Mouse (Mus musculus): ENCODE data around the gene Gm7879. TPM values are rescaled to one million over a fixed set of nuclear protein-coding genes. Genes with fewer than 3 reads are reported as not detected.
A peak's percentile ranks its signal among the peaks of the same experiment; 100 is the strongest.
"Not testable (repeated sequence)": the region's sequence is repeated elsewhere in the genome, so short reads cannot be mapped to it uniquely, and the experiment has no call there.

Gene Gm7879
- total RNA-seq (2021): 1 to 10 TPM; 6.4 to 8.6 TPM
- 0.45 and 0.76 TPM in 2 replicates for polyA plus RNA-seq (2012; rRNA removed)
- long read RNA-seq, partial matches to known transcripts: 0 of 2 reads
- long read RNA-seq, other reads (novel, unspliced or antisense): 0 of 2 reads

DNA sequence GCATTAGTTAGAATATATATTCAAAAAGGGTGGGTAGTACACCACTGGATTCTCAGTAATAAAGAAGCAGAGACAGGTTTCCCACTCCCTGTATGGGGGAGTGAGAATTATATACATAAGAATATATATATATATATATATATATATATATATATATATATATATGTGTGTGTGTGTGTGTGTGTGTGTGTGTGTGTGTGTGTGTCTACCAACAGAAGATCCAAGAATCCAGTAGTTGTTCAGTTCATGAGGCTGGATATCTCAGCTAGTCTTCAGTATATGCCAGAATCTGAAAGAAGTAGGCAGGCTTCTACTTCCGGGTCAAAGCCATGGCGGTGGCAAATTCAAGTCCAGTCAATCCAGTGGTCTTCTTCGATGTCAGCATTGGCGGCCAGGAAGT, at the start of gene Gm7879:
Gene Gm7879 (plus strand): TSS at position 301 of the 400 bp plus-strand sequence.
- 98% methylated on average over 4 of the region's 4 CpGs for WGBS
- H3K36me3 ChIP-seq (ENCODE audit: control insufficient read depth, insufficient read depth, low read length); H3K27me3 ChIP-seq (ENCODE audit: control insufficient read depth, insufficient read depth, low read length); H3K27ac ChIP-seq; H3K4me3 ChIP-seq; intact Hi-C loops (cut with DNase I); H3K79me2 ChIP-seq (replicated peaks; ENCODE audit: control insufficient read depth, insufficient read depth, low read length); H3K4me1 ChIP-seq (ENCODE audit: control insufficient read depth, insufficient read depth, low read length); H3K9ac ChIP-seq (ENCODE audit: low read depth, low read length); DNase-seq: not testable (repeated sequence)

DNA sequence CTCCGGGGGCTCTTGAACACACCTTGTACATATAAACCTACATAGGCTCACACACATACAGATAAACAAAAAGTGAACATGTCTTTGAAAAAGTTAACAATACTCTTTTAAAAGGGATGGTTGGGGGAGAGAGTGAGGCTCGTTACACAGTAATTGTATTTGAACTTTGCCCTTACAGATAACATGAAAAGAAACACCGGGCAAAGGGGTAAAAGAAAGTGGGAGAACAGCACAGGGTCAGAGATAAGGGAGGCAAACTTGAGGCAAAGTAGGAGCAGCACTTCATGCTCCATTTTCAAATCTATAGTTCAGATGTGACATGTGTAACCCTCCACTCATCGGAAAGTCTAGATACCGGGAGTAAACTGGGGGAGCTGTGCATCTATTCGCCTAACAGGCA, 49.3 kb upstream of the Gm7879 start:
- Histone ChIP-seq H3K9ac (ENCODE audit: low read depth, low read length) (no peak overlapping the region), H3K4me3 (no peak overlapping the region), H3K36me3 (ENCODE audit: control insufficient read depth, insufficient read depth, low read length) (no peaks in the 10 kb centered on the region), H3K4me1 (ENCODE audit: control insufficient read depth, insufficient read depth, low read length) (no peaks in the 10 kb centered on the region; the same call in 1 of the 2 replicates), H3K27ac (no peak overlapping the region), H3K27me3 (ENCODE audit: control insufficient read depth, insufficient read depth, low read length) (no peaks in the 10 kb centered on the region), H3K79me2 (replicated peaks; ENCODE audit: control insufficient read depth, insufficient read depth, low read length) (no peaks in the 10 kb centered on the region)
- 62% methylated on average over 6 of the region's 6 CpGs for WGBS
- intact Hi-C loops (cut with DNase I): loop anchor here (2.0 kb wide), 1 partner anchor 19 kb away; no protein-coding TSS in a partner anchor
- TF ChIP-seq EP300 (IDR thresholded peaks at IDR 0.05; ENCODE audit: insufficient read depth, low read depth, low read length) (no peak), CTCF (IDR thresholded peaks at IDR 0.05) (no peak), POLR2A (IDR thresholded peaks at IDR 0.05; ENCODE audit: insufficient read depth, low read depth, low read length) (no peak)
- no peak for DNase-seq

- H3K4me1 ChIP-seq (ENCODE audit: control insufficient read depth, insufficient read depth, low read length): no peaks in the 10 kb centered on the region; the same call in 1 of the 2 replicates
- no peaks in the 10 kb centered on the region for H3K79me2 ChIP-seq (replicated peaks; ENCODE audit: control insufficient read depth, insufficient read depth, low read length)
- DNase-seq: no peak
- no peak for TF ChIP-seq POLR2A (IDR thresholded peaks at IDR 0.05; ENCODE audit: insufficient read depth, low read depth, low read length)
- TF ChIP-seq EP300 (IDR thresholded peaks at IDR 0.05; ENCODE audit: insufficient read depth, low read depth, low read length): peak; percentile 55; the same call in 1 of the 2 replicates
- no peak overlapping the region for H3K9ac ChIP-seq (ENCODE audit: low read depth, low read length)
- no peaks in the 10 kb centered on the region for H3K27me3 ChIP-seq (ENCODE audit: control insufficient read depth, insufficient read depth, low read length)
- peak overlapping the region; percentile 57 for H3K27ac ChIP-seq
- intact Hi-C loops (cut with DNase I): loop anchor here (2.0 kb wide), 1 partner anchor 21 kb away; no protein-coding TSS in a partner anchor
- no peak overlapping the region for H3K4me3 ChIP-seq
- WGBS: 23% methylated on average over 2 of the region's 2 CpGs
- no peaks in the 10 kb centered on the region for H3K36me3 ChIP-seq (ENCODE audit: control insufficient read depth, insufficient read depth, low read length)
Measured at GRCm38 (mm10) chr5:43865316-43865715, 47.6 kb upstream of the Gm7879 start.

- H3K4me1 ChIP-seq (ENCODE audit: control insufficient read depth, insufficient read depth, low read length): peaks cover 3% of the 10 kb centered on the region
- H3K79me2 ChIP-seq (replicated peaks; ENCODE audit: control insufficient read depth, insufficient read depth, low read length): no peaks in the 10 kb centered on the region
- intact Hi-C loops (cut with DNase I): loop anchor here (2.0 kb wide), 1 partner anchor 13 kb away; no protein-coding TSS in a partner anchor
- H3K36me3 ChIP-seq (ENCODE audit: control insufficient read depth, insufficient read depth, low read length): peaks cover 3% of the 10 kb centered on the region
- peak within 1 kb of the TSS; percentile 80 for H3K9ac ChIP-seq (ENCODE audit: low read depth, low read length)
- H3K27ac ChIP-seq: peak within 1 kb of the TSS; percentile 92
- peak within 1 kb of the TSS; percentile 60 for H3K4me3 ChIP-seq
- H3K27me3 ChIP-seq (ENCODE audit: control insufficient read depth, insufficient read depth, low read length): no peaks in the 10 kb centered on the region
- TF ChIP-seq CTCF (IDR thresholded peaks at IDR 0.05) (no peak), POLR2A (IDR thresholded peaks at IDR 0.05; ENCODE audit: insufficient read depth, low read depth, low read length) (no peak), EP300 (IDR thresholded peaks at IDR 0.05; ENCODE audit: insufficient read depth, low read depth, low read length) (no peak)
- no peak for DNase-seq
Measured at GRCm38 (mm10) chr5:43868253-43868652, 44.7 kb upstream of the Gm7879 start, which contains the start of gene Cd38. Gene Cd38 (plus strand): TSS chr5:43868553.

GRCm38 (mm10) chr5:43868711-43869600, 44.0 kb upstream of the Gm7879 start:
- Histone ChIP-seq H3K4me3 (peak overlapping the region; percentile 60), H3K27ac (peak overlapping the region; percentile 92), H3K4me1 (ENCODE audit: control insufficient read depth, insufficient read depth, low read length) (peaks cover 3% of the 10 kb centered on the region), H3K79me2 (replicated peaks; ENCODE audit: control insufficient read depth, insufficient read depth, low read length) (no peaks in the 10 kb centered on the region), H3K27me3 (ENCODE audit: control insufficient read depth, insufficient read depth, low read length) (no peaks in the 10 kb centered on the region), H3K9ac (ENCODE audit: low read depth, low read length) (peak overlapping the region; percentile 80), H3K36me3 (ENCODE audit: control insufficient read depth, insufficient read depth, low read length) (peaks cover 3% of the 10 kb centered on the region)
- peak; percentile 67 to 68 for DNase-seq
- intact Hi-C loops (cut with DNase I): loop anchor here (2.0 kb wide), 1 partner anchor 14 kb away; no protein-coding TSS in a partner anchor
- TF ChIP-seq CTCF (IDR thresholded peaks at IDR 0.05) (no peak), POLR2A (IDR thresholded peaks at IDR 0.05; ENCODE audit: insufficient read depth, low read depth, low read length) (peak; percentile 70), EP300 (IDR thresholded peaks at IDR 0.05; ENCODE audit: insufficient read depth, low read depth, low read length) (0 out of 2 replicates have a peak, but pooled peaks have one; percentile 49)
- WGBS: 3% methylated on average over 28 of the region's 28 CpGs

- H3K79me2 ChIP-seq (replicated peaks; ENCODE audit: control insufficient read depth, insufficient read depth, low read length): no peaks in the 10 kb centered on the region
Measured at GRCm38 (mm10) chr5:43871845-43872244, 41.1 kb upstream of the Gm7879 start.

More at GRCm38 (mm10) chr5:43871845-43872244, 41.1 kb upstream of the Gm7879 start:
- no peak overlapping the region for H3K4me3 ChIP-seq
- DNase-seq: no peak
- intact Hi-C loops (cut with DNase I): no loop called here
- no peak overlapping the region for H3K9ac ChIP-seq (ENCODE audit: low read depth, low read length)
- peaks cover 3% of the 10 kb centered on the region for H3K36me3 ChIP-seq (ENCODE audit: control insufficient read depth, insufficient read depth, low read length)
- 62% methylated on average over 1 of the region's 1 CpGs for WGBS
- H3K27ac ChIP-seq: no peak overlapping the region
- H3K4me1 ChIP-seq (ENCODE audit: control insufficient read depth, insufficient read depth, low read length): peaks cover 3% of the 10 kb centered on the region
- no peaks in the 10 kb centered on the region for H3K27me3 ChIP-seq (ENCODE audit: control insufficient read depth, insufficient read depth, low read length)
- TF ChIP-seq POLR2A (IDR thresholded peaks at IDR 0.05; ENCODE audit: insufficient read depth, low read depth, low read length) (no peak), CTCF (IDR thresholded peaks at IDR 0.05) (no peak), EP300 (IDR thresholded peaks at IDR 0.05; ENCODE audit: insufficient read depth, low read depth, low read length) (no peak)
